Mouse (Mus musculus): ENCODE results near the gene Hgd.

- TF ChIP-seq GATA1 (IDR thresholded peaks at IDR 0.05; ENCODE audit: low read length) (no peak), TAL1 (IDR thresholded peaks at IDR 0.05; ENCODE audit: low read length) (no peak)
Observed at GRCm38 (mm10) chr16:37654831-37655455, 75.0 kb downstream of the Hgd start.
